Mouse (Mus musculus) adrenal gland, adult (tissue): ENCODE measurements around the gene Vinac1.

Experiments used
- DNase-seq, 2 experiments: peaks; one replicate each; pipeline ENCODE4 v3.0.0; 2022 to 2023; ENCODE audit warnings: low spot score in 1 of 2; ENCODE audit not compliant: inconsistent age in 2 of 2

Gene Vinac1

DNA sequence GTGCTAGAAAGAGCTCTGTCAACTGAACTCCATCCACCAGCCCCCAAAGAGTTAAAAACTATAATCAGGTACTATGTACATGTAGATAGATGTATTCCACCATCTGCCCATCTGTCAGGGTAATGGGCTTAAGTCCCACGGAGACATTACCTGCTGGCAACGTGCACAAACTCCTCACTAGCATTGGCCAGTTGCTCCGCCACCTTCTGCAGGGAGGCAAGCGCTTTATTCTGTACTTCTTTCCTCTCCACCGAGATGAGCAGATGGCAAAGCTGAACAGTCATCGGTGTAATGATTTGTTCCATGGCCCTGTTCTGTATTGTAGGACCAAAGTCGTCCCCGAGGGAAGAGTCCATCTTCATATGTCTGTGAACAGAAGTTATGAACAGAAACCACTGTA is at the start of gene Vinac1:
TSS of gene Vinac1 (minus strand) at position 362 of the 400 bp plus-strand sequence.
- DNase-seq, result no peak

- DNase-seq, result no peak
These were observed 46.2 kb upstream of the Vinac1 start for GRCm38 (mm10) chr2:129093926-129094724.

DNA sequence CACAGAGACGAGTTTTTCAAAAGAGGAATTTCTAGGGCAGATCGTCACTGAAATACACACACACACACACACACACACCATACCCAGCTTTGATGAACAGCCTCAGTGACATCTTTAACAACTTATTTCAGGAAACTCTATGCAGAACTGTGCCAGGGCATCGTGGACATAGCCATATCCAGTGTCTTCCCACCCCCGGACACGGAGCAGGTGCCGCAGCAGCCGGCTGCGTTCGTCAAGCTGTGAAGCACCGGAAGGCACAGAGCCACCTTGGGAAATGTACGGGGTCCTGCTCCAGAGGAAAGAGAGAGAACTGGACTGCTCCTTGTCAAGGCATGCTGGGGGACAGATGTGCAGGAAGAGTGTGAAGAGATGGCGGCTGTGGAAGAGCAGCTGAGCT is 44.8 kb upstream of the Vinac1 start:
- no peak for DNase-seq

DNA sequence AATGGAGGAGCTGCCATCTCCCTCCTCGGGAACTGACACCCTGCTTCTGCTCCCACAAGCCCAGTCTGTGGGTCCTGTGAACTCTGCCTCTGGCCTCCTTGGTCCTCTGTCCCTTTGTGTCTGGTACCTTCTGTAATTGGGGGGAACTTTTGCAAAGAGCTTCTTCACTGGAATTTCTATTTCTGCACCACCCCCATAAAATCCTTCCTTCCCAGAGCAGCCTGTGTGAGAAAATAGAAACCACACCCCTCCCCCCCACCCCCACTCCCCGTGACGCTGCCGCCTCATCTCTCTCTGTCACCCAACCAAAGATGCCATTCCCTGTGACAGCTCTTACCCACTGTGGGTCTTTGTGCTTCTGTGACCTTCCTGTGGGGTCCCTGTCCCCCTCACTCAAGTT is 42.4 kb upstream of the Vinac1 start:
- DNase-seq, result no peak

DNA sequence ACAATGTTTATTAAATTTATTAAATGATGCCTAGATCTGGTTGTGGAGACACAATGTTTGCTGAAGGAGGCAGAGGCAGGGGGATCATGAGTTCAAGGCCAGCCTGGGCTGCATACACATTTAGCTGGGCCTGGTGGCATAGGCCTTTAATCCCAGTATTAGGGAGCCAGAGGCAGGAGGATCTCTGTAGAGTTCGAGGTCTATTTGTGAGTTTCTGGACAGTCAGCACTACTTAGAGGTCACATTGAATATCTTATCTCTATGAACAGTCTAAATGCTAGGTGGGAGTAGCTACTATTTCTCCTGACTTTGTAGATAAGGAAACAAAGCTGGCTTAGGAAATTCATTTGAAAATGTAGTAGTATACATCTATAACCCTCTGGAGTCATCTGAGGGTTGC is 39.5 kb upstream of the Vinac1 start:
- DNase-seq, result no peak

DNA sequence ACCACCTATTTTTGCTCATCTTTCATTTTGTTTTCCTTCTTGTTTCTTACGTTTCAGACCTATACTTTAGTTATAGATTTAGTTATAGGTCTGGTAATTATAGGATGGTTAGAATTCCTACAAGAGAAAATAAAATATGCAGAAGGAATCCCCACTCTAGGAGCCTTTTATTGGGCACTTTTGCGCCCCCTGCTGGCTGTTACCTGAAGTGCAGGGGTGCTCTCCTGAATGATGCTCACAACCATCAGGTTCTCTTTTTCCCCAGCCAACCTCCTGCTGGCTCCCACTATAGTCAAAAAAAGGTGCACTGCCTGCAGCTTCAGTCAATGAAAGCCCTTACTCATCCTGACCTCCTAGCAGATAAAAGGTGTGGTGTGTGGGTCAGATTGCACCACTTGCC is 37.0 kb upstream of the Vinac1 start:
- DNase-seq, result peak; percentile 21 to 62

- DNase-seq, result no peak
These were observed 35.5 kb upstream of the Vinac1 start for GRCm38 (mm10) chr2:129083514-129083913.

DNA sequence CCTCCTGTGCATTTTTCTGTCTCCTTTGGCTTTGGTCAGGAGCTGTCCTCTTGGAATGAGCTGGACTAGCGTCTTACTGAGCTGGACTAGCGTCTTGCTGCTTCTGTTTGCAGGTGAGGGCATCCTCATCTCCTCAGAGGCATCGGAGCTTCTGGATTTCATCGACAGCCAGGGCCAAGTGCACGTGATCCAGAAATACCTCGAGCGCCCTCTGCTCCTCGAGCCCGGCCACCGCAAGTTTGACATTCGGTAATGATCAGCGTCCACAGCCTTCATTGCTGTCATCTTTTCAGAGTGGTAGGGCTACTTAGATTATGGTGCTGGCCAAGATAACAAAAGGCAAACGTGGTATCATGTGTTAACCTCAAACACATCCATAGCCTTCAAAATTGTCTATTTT is 33.1 kb upstream of the Vinac1 start:
- no peak for DNase-seq

GRCm38 (mm10) chr2:129079194-129079593 is 31.2 kb upstream of the Vinac1 start:
- no peak for DNase-seq

DNA sequence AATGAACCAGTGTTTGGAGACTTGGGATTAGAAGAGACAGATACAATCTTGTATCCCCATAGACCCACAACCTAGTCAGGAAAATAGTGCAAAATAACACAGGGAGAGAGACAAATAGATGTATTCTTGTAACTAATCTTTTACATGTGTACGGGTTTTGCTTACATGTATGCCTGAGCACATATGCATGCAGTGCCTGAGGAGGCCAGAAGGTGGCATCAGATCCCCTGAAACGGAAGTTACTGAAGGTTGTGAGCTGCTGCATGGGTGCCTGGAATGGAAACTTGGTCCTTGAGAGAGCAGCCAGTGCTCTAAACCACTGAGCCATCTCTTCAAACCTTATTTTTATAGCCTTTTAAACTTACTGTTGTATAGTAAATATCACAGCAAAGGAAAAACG is 30.3 kb upstream of the Vinac1 start:
- DNase-seq, result peak in 1 of 2 experiments; percentile 53

DNA sequence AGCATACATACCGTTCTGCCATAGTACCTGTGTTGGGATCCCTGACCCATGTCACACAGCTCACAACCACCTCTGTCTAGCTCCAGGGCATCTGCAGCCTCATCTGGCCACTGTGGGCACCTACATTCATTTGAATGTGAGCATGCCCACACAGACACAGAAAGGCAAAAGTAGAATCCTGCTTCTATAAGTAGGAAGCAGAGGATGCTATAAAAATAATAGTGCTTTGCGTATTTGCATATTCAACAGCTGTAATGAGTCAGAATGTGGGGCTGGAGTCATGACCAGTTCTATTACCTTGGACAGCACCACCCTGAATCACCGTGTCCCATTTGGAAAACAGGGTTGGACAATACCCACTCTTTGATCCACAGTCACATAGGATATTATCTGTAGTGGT is 22.3 kb upstream of the Vinac1 start:
- no peak for DNase-seq

DNA sequence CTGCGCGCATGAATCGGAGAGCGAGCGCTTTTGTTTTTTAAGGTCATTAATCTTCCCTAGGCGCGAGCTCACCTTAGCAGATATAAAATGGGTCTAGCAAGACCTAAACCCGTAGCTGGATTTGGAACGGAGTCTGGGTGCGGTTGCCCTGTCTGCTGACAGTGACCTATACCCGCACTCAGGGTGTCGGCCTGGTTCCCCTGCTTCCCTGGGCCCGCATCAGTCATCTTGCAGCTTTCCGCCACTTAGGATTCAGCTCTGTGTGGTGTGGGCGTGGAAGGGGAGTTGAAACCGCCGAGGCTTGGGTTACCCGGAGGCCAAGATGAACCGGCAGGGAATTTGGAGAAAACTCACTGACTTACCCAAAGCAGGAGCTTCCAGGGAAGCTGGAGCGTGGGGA is 18.4 kb upstream of the Vinac1 start:
- peak; percentile 67 to 88 for DNase-seq

DNA sequence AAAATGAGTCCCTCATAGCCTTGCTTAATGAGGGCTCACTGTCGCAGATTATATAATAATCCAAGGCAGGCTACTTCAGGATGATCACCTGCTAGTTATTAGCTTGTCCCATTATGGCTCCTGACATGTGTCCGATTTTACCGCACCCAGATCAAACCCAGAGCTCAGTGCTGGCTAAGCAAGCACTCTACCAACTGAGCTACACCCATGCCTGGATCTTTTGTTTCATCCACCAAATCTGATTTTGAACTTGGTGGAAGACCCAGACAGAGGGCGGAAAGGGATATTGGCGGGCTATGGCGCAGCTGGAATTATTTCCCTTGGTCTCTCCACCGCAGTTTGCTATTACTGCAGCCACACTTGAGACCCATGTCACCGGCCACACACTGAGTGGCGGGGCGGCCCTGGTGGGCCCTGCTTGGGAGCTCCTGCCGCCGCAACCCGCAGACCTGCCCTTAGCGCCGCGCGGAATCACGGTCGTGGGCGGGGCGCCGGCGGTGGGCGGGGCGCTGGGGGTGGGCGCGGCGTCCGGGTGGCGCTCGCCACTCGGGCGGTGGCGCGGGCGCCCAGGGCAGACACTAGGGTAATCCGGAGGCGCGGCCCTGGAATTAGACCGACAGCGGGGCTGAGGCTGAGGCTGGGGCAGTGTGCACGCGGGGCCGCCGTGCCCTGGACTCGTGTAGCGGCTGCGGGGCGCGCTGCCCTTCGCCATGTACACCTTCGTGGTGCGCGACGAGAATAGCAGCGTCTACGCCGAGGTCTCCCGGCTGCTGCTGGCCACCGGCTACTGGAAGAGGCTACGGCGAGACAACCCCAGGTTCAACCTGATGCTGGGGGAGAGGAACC is 17.7 kb upstream of the Vinac1 start, which contains the start of gene Ttl:
TSS of gene Ttl (plus strand) at position 506 of the 846 bp plus-strand sequence.
- peak; percentile 83 to 94 for DNase-seq

DNA sequence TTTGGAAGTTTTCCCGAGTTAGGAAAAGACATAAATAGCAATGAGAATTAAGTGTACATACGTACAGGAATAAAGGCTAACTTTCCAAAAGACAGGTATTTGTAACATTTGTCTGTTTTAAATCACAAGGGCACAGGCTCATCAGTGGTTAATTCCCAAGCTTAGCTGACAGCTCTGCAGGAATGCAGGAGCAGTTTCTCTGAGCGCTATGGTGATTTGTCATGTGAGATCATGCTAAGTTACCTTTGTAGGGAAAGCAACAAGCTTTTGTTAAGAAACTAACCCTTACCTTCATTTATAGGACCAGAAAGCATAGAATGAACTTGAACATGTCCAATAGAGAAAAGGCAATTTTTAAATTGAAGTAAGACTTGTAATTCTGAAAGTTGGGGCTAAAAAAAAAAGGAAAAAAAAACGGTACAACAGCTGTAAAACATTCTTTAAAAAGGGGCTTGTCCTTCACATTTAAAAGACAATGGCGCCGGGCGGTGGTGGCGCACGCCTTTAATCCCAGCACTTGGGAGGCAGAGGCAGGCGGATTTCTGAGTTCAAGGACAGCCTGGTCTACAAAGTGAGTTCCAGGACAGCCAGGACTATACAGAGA is 13.6 kb upstream of the Vinac1 start:
- no peak for DNase-seq

- DNase-seq, result no peak
These were observed 10.0 kb upstream of the Vinac1 start for GRCm38 (mm10) chr2:129057920-129058361.

DNA sequence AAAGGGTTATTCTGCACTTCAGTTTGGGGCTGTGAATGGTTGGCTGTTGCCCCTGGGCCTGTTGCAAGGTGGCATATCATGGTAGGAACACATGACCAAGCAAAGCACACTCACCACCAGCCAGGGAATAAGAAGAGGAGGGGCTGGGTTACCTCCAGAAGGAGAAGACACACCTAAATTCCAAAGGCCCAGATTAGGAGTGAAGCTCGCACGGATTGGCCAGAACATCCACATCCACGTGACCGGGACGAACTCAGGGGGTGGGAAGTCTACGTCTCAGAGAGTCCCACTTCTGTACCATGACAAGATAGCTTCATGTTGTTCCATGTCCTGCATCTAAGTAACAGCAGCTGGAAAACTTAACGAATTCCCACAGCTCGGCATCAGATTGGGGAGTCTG is 9.3 kb upstream of the Vinac1 start:
- no peak for DNase-seq

- peak in 1 of 2 experiments; percentile 58 for DNase-seq
These were observed 8.6 kb upstream of the Vinac1 start for GRCm38 (mm10) chr2:129056597-129056996.

GRCm38 (mm10) chr2:129055741-129056140 is 7.8 kb upstream of the Vinac1 start:
- DNase-seq, result peak; percentile 45 to 61

DNA sequence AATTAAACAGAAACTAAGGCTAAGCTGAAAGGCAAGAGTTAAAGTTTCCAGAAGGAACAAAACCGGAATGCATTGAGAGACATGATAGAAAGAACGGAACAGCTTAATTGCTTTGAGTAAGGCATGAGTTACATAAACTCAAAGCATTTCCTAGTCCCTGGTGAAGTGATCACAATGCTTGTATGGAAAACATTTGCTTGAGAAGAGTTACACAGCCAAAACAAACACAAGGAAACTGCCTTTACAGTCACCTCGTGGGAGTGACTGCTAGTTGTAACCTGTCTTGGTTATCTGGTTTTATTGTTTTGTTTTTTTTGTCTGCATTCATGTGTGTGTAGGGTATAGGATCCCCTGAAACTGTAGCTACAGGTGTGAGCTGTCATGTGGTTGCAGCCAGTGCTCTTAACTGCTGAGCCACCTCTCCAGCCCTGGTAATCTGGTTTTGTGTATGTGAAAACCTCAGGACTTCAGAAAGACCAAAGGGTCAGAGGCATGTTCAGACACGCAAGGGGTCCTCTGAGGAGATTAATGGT is 4.5 kb upstream of the Vinac1 start:
- DNase-seq, result no peak

GRCm38 (mm10) chr2:129046846-129047196 is 1.2 kb downstream of the Vinac1 start:
- DNase-seq, result peak in 1 of 2 experiments; percentile 59

DNA sequence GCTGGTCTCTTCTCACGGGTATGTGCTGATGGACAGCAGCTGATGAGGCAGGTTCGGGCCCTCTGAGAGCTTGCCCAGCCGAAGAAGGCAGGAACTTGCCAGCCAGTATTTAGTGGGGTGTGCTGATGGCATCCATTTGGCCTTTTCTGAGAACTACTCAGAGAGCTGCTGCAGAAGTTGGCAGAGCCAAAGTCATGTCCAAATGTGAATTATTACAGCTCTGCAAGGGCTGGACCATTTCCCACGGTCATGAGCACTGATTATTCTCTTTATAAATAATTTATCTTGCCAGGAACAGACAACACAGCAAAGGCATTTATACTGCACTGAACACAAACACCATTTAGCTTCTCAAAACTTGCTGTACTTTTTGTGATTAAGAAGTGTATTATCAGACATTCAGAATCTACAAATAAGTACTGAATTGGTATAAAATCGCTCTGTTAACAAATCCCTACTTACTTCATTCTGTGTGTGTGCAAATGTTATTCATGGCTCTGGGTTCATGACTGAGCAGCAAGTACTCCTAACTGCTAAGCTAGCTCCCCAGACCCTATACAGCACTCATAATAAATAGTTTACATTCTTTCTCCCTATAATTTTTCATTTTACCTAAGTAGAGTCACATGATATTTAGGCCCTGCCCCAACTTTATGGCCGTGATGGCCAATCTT is 1.7 kb downstream of the Vinac1 start:
- DNase-seq, result peak; percentile 78 to 94
